Mouse (Mus musculus): ENCODE measurements around the gene Cip2a. TPM values are rescaled to one million over a fixed set of nuclear protein-coding genes. Genes with fewer than 3 reads are reported as not detected.

Gene Cip2a
- polyA plus RNA-seq (2015; fragmentation: Nextera tagmentation; extraction: Ambion mirVana), result 8.5 and 10.5 TPM in 2 replicates

GRCm38 (mm10) chr16:48993559-48994342 is at the start of gene Cip2a, which contains the start of gene Dzip3:
Cip2a (plus strand) TSS chr16:48994185.
Dzip3 (minus strand) TSS chr16:48994165.
- no peaks in the 10 kb centered on the region for H3K27me3 ChIP-seq
- peak within 1 kb of the TSS; percentile 97 for H3K9ac ChIP-seq
- no peaks in the 10 kb centered on the region for H3K9me3 ChIP-seq
- H3K4me3 ChIP-seq, result peak within 1 kb of the TSS; percentile 81
- peak within 1 kb of the TSS; percentile 98 for H3K27ac ChIP-seq
- H3K36me3 ChIP-seq, result peaks cover 3% of the 10 kb centered on the region; the same call in 1 of the 2 replicates
- ATAC-seq (ENCODE audit: low FRiP score), result peak; percentile 99
- WGBS, result under 1% methylated on average over 74 of the region's 74 CpGs
- peaks cover 19% of the 10 kb centered on the region for H3K4me1 ChIP-seq (replicated peaks)
- peak within 1 kb of the TSS; percentile 91 for H3K4me2 ChIP-seq

DNA sequence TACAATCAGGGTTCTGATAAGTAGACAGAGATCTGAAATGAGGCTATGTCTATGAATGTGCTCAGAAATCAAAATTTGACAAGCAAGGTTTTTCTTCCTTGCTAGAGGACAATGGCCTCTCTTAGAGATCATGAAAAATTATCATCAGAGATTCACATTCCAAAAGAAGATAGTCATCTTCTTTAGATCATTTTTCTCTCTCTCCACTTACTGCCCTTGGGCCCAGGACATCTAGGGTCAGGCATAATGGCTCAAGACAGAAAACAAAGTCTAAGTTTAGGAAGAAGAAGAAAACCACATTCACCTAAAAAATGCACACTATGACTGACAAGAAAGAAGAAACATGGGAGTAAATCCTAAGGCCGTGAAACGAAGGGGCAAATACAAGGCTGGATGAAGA is 21.0 kb upstream of the Cip2a start:
- no peak for ATAC-seq (ENCODE audit: low FRiP score)
- WGBS, result 99% methylated on average over 2 of the region's 2 CpGs
- H3K9ac ChIP-seq, result no peak overlapping the region

DNA sequence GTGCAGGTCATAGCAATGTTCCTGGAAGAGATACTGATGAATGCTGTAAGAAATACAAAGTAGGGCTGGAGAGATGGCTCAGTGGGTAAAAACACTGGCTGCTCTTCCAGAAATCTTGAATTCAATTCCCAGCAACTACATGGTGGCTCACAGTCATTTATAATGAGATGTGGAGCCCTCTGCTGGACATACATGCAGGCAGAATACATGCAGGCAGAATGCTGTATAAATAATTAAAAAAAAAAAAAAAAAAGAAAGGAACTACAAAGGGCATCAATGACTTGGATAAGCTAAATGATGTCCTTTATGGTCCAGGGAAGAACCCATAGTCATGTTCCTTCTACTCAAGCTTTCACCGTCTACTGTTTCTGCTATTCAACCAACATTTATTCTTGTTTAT is 20.4 kb upstream of the Cip2a start:
- 100% methylated on average over 1 of the region's 1 CpGs for WGBS
- Histone ChIP-seq H3K36me3 (peaks cover 25% of the 10 kb centered on the region), H3K4me1 (replicated peaks) (no peaks in the 10 kb centered on the region), H3K27ac (no peak overlapping the region), H3K4me3 (no peak overlapping the region), H3K4me2 (no peak overlapping the region), H3K27me3 (no peaks in the 10 kb centered on the region), H3K9me3 (no peaks in the 10 kb centered on the region), H3K9ac (no peak overlapping the region)
- ATAC-seq (ENCODE audit: low FRiP score), result no peak

More for the DNA sequence above, 21.0 kb upstream of the Cip2a start:
- Histone ChIP-seq H3K9me3 (no peaks in the 10 kb centered on the region), H3K27ac (no peak overlapping the region), H3K36me3 (peaks cover 20% of the 10 kb centered on the region), H3K4me2 (no peak overlapping the region), H3K27me3 (no peaks in the 10 kb centered on the region), H3K4me1 (replicated peaks) (no peaks in the 10 kb centered on the region), H3K4me3 (no peak overlapping the region)

- Histone ChIP-seq H3K9me3 (no peaks in the 10 kb centered on the region), H3K27ac (no peak overlapping the region), H3K4me3 (no peak overlapping the region), H3K36me3 (peaks cover 18% of the 10 kb centered on the region), H3K9ac (no peak overlapping the region), H3K4me2 (no peak overlapping the region), H3K27me3 (no peaks in the 10 kb centered on the region), H3K4me1 (replicated peaks) (no peaks in the 10 kb centered on the region)
- no peak for ATAC-seq (ENCODE audit: low FRiP score)
Measured at GRCm38 (mm10) chr16:48979965-48980364, 14.0 kb upstream of the Cip2a start.

DNA sequence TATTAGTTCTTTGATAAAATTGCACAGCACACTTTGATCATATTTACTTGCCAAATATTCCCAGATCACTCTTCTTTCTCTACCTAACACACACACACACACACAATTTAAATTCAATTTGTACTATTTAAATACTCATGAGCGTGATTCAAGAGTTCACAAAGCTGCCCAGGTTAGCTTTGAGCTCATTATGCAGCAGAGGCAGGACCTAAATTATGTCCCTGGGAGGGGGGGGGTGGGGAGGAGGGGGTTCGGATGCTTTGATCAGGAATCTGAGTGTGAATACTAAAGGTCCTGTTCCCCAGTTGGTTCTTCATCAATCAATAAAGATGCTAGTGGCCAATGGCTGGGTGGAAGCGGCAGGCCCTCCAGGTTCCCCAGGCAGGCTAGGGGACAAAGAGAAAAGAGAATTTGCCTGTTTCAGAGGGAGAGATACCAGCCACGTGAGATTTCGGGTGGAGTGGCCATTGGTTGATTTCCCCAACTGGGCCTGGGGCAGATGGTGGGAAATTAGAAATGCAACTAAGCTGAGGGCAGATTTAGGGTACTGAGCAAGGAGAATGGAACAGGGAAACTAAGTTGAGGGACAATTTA is 8.9 kb upstream of the Cip2a start:
- no peak overlapping the region for H3K4me3 ChIP-seq
- 54% methylated on average over 5 of the region's 5 CpGs for WGBS
- no peak overlapping the region for H3K4me2 ChIP-seq
- no peak overlapping the region for H3K9ac ChIP-seq
- H3K36me3 ChIP-seq, result peaks cover 4% of the 10 kb centered on the region; the same call in 1 of the 2 replicates
- no peaks in the 10 kb centered on the region for H3K27me3 ChIP-seq
- no peaks in the 10 kb centered on the region for H3K9me3 ChIP-seq
- 0 out of 2 replicates have a peak, but pooled peaks cover 3% of the 10 kb centered on the region for H3K4me1 ChIP-seq (replicated peaks)
- no peak overlapping the region for H3K27ac ChIP-seq
- ATAC-seq (ENCODE audit: low FRiP score), result no peak

DNA sequence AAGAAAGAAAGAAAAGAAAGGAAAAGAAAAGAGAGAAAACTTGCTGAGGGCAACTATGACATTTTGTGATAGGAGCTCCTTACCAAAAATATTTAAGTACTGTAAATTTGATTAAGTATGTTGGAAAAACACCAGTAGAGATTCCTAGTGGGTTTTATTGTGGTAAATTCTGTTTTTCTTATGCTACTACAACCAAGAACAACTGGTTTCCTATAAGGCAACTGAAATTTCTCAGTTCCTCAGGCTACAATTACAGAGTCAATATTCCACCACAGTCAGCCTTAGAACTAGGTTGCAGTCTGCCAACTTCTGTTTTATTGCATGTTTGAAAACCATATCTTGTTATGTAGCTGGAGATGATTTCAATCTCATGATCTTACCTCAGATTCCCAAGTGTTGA is 4.3 kb upstream of the Cip2a start:
- Histone ChIP-seq H3K4me1 (replicated peaks) (peaks cover 17% of the 10 kb centered on the region), H3K4me2 (no peak overlapping the region), H3K9ac (no peak overlapping the region), H3K27ac (no peak overlapping the region), H3K9me3 (no peaks in the 10 kb centered on the region), H3K27me3 (no peaks in the 10 kb centered on the region), H3K4me3 (no peak overlapping the region), H3K36me3 (peaks cover 3% of the 10 kb centered on the region; the same call in 1 of the 2 replicates)
- ATAC-seq (ENCODE audit: low FRiP score), result no peak

- Histone ChIP-seq H3K9ac (peak overlapping the region; percentile 97), H3K9me3 (no peaks in the 10 kb centered on the region), H3K4me2 (peak overlapping the region; percentile 72), H3K27me3 (no peaks in the 10 kb centered on the region), H3K4me3 (peak overlapping the region; percentile 81), H3K4me1 (replicated peaks) (peaks cover 19% of the 10 kb centered on the region), H3K36me3 (peaks cover 3% of the 10 kb centered on the region; the same call in 1 of the 2 replicates), H3K27ac (no peak overlapping the region; the same call in 1 of the 2 replicates)
- no peak for ATAC-seq (ENCODE audit: low FRiP score)
- 28% methylated on average over 10 of the region's 10 CpGs for WGBS
Measured at GRCm38 (mm10) chr16:48992437-48993230, 1.4 kb upstream of the Cip2a start.

DNA sequence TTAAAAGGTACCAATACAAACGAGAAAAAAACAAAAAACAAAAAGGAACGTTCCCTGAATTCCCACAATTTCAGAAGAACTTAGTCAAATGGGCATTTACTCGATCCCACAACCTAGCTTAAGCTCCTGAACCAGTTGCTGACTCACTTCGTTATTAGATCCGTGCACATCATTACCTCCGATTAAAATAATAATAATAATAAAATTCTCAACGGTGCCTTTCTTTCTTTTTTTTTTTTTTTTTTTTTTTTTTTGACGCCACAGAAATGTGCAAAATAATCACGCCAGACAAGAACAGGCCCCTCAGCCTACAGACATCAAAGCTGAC is 790 bp upstream of the Cip2a start:
- H3K9ac ChIP-seq, result peak overlapping the region; percentile 97
- ATAC-seq (ENCODE audit: low FRiP score), result no peak
- H3K4me2 ChIP-seq, result peak overlapping the region; percentile 72
- 1% methylated on average over 9 of the region's 9 CpGs for WGBS
- H3K9me3 ChIP-seq, result no peaks in the 10 kb centered on the region
- H3K36me3 ChIP-seq, result peaks cover 3% of the 10 kb centered on the region; the same call in 1 of the 2 replicates
- H3K27ac ChIP-seq, result peak overlapping the region; percentile 98
- H3K27me3 ChIP-seq, result no peaks in the 10 kb centered on the region
- peak overlapping the region; percentile 81 for H3K4me3 ChIP-seq
- peaks cover 19% of the 10 kb centered on the region for H3K4me1 ChIP-seq (replicated peaks)

- Histone ChIP-seq H3K4me2 (peak overlapping the region; percentile 91), H3K27ac (no peak overlapping the region), H3K36me3 (peaks cover 3% of the 10 kb centered on the region; the same call in 1 of the 2 replicates), H3K27me3 (no peaks in the 10 kb centered on the region), H3K4me3 (peak overlapping the region; percentile 81), H3K9me3 (no peaks in the 10 kb centered on the region), H3K9ac (peak overlapping the region; percentile 74), H3K4me1 (replicated peaks) (peaks cover 19% of the 10 kb centered on the region)
- peak; percentile 60 for ATAC-seq (ENCODE audit: low FRiP score)
- WGBS, result 0% methylated on average over 17 of the region's 18 CpGs
Measured at GRCm38 (mm10) chr16:48994343-48994693, 333 bp downstream of the Cip2a start.

- ATAC-seq (ENCODE audit: low FRiP score), result no peak
- H3K27me3 ChIP-seq, result no peaks in the 10 kb centered on the region
- no peak overlapping the region for H3K9ac ChIP-seq
- WGBS, result 97% methylated on average over 5 of the region's 5 CpGs
- no peak overlapping the region for H3K27ac ChIP-seq
- no peaks in the 10 kb centered on the region for H3K4me1 ChIP-seq (replicated peaks)
- no peak overlapping the region for H3K4me2 ChIP-seq
- H3K36me3 ChIP-seq, result peaks cover 18% of the 10 kb centered on the region
- no peaks in the 10 kb centered on the region for H3K9me3 ChIP-seq
- no peak overlapping the region for H3K4me3 ChIP-seq
Measured at GRCm38 (mm10) chr16:49004151-49004550, 10.2 kb downstream of the Cip2a start.

DNA sequence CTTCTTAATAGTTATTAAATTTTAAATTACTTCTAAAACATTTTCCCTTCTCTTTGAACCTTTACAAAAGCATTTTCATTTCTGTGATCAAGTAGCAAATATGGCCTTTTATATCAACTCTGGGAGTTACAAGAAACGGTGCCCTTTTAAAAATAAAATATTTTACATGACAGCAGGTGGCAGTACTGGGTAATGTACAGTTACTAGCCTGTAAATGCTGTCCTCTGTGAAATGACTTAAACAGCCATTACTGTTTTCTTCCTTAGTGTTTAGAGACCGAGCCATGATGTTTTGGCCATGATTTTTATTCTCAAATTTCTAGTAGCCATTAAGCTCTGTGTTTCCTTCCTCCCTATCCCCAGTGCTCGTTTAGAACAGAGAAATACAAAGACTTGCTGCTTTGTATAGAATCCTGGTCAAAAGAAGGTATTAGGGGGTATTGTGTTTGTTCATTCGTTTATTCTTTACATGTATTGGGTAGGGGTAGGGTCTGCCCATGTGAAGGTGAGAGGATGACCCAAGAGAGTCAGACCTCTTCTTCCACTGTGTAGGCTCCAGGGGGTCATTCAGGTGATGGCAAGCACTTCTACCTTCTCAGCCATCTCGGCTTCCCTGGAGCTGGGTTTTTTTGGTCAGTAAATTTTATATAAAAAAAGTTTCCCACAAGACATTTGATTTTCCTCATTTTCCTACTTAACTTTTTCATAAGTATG is 22.8 kb downstream of the Cip2a start:
- ATAC-seq (ENCODE audit: low FRiP score), result peak; percentile 57; the same call in 1 of the 2 replicates
- Histone ChIP-seq H3K9me3 (no peaks in the 10 kb centered on the region), H3K27me3 (no peaks in the 10 kb centered on the region), H3K4me2 (no peak overlapping the region), H3K4me3 (no peak overlapping the region), H3K9ac (no peak overlapping the region), H3K4me1 (replicated peaks) (no peaks in the 10 kb centered on the region), H3K27ac (no peak overlapping the region), H3K36me3 (peaks cover 8% of the 10 kb centered on the region)
- 76% methylated on average over 5 of the region's 5 CpGs for WGBS

GRCm38 (mm10) chr16:49035852-49036251 is 41.9 kb downstream of the Cip2a start:
- Histone ChIP-seq H3K4me1 (replicated peaks) (no peaks in the 10 kb centered on the region), H3K27ac (no peak overlapping the region), H3K9me3 (no peaks in the 10 kb centered on the region), H3K36me3 (no peaks in the 10 kb centered on the region), H3K4me3 (no peak overlapping the region), H3K4me2 (no peak overlapping the region), H3K9ac (no peak overlapping the region), H3K27me3 (no peaks in the 10 kb centered on the region)
- 78% methylated on average over 4 of the region's 4 CpGs for WGBS
- ATAC-seq (ENCODE audit: low FRiP score), result no peak

All from hindbrain, embryonic 13.5 days (tissue).